Mouse (Mus musculus): ENCODE results near the gene Usp47.
A peak's percentile ranks its signal among the peaks of the same experiment; 100 is the strongest.

Usp47 gene

DNA sequence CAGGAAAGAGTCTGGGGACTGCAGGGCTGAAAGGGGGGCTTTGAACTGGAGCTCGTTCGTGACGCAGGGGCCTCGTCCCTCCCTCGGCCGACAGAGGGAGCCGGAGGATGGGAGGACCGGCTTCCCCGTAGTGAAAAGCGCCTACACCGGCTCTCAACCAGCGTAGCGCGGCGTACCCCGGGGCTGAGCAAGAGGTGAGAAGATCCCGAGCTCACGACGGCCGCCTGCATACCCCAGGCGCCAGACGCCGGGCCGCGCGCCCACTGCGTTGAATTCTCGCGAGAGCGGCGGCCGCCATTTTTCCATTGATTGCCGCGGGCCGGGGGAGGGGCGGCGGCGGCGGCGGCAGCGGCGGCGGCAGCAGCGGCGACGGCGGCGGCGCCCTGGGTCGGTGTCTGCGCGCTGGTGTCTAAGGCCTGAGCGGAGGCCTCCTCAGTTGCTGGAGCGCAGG lies at the start of gene Usp47:
Usp47 (plus strand) TSS at position 355 of the 451 bp plus-strand sequence.
- peak; percentile 87 for DNase-seq (ENCODE audit: low spot score)

DNA sequence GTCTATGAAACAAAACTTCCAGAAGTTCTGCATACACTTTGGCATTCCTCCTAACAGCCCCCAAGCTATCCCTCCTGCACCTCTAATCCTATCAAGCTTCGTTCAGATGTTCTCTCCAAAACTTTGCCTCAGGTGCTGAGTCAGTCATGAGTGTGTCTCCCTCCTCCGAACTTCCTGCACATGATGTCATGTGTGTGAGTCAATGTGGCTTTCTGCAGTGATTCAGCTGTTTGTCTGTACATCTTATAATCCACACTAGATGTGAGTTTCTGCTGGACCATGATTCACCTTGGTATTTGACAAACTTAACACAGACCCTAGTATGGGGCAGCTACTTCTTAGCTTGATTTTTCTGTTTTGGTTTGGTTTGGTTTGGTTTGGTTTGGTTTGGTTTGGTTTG lies 46.9 kb upstream of the Usp47 start:
- DNase-seq (ENCODE audit: low spot score): no peak

DNA sequence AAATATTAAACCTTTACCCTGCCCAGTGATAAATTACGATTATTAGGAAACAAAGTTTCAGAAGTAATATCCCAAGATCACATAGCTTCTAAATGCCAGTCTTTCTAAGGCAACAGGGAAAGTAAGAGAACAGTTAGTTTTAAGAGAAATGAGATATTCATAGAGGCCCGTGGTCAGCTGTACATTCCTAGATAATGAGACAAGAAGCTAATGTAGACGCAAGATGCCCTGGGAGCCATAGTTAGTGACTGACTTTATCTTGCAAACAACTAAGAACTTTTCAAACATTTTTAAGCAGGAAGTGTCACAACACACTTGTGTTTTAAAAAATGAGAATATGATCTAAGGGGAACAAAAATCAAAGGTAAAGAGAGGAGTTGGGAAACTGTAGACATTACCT lies 45.4 kb upstream of the Usp47 start:
- no peak for DNase-seq (ENCODE audit: low spot score)

DNA sequence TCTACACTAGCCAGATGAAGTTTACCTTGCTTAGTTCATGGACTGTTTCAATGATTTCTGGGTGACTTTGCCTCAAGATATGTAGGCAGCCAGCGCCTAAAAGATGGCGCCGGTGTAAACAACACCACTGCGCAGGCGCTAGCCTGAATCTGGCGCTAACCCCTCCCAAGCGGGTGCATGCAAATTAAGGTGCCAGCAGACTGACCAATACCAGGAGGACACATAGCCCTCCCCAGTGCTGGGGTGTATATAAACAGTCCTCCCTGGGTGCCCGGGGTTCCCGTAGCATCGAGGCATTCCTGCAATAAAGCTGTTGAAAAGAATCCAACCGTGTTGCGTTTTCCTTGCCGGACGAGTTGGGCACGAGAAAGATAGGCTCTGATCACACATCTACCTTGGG lies 41.0 kb upstream of the Usp47 start:
- DNase-seq (ENCODE audit: low spot score): no peak

DNA sequence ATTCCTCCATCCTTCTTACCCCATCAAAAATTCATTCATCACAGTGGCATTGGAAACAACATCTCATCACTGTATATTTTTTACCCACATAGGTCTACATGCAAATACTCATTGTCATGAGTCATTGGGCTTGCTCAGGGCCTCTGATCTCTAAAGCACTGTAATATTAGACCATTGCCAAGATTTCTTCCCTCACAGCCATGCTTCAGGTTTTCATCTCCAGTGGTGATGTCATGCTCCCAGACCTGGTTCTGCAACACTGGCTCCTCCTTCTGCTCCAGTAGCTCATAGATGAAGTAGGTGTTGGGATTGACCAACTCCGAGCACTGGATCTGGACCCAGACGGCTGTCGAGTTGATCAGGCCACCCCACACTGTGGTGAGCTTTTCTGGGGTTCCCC lies 38.8 kb upstream of the Usp47 start:
- no peak for DNase-seq (ENCODE audit: low spot score)

DNA sequence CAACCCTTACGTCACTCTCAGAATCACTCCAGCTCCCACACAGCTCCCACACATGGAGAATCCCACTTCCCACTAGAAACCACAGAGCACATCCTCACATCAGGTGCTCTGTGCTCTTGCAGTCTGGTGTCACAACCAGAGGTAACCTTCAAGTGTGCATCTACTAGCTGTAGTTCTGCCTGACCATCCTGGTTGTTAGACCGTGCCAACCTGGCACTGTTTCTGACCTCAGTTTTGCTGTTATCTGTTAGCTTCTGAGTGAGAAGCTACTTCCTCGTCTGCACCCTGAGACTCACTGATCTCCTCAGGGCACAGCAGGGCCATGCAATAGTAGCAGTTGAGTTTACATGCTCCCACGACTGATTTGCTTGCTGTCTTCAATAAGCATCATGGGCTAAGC lies 38.0 kb upstream of the Usp47 start:
- no peak for DNase-seq (ENCODE audit: low spot score)

DNA sequence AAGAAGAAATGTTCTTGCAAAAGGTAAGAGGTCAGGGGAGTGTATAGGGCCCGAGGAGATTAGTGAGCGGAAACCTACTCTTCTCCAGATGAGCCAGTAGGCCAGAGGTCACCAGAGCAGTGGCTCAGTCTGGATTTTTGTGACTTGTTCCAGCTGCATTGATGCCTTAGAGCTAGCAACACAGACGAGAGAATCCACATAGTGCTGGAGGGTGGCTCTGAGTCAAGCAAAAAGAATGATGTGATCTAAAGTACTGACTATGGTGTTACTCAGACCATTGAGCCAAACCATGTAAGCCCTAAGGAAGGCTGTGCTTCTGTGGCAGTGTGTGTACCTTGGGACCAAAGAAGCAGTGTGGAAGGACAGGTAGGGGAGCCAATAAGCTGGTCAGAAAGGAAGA lies 36.4 kb upstream of the Usp47 start:
- DNase-seq (ENCODE audit: low spot score): no peak

DNA sequence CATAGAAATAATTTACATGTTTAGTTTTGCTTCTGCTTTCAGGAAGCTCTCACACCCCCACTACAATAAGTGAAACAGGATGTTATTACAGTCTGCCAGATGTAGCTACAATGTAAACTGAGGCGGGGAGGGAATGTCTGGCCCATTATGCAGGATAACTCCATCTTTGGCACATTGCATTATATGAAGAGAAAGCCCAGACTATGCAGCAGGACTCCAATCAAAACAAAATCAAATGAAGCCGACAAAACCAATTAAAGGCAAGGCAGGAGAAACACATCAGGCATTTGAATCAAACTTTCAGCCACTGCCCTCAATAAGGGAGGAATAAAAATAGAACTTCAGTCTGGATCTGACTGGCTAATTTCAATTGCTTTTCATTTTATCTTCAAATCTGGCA lies 25.9 kb upstream of the Usp47 start:
- no peak for DNase-seq (ENCODE audit: low spot score)

DNA sequence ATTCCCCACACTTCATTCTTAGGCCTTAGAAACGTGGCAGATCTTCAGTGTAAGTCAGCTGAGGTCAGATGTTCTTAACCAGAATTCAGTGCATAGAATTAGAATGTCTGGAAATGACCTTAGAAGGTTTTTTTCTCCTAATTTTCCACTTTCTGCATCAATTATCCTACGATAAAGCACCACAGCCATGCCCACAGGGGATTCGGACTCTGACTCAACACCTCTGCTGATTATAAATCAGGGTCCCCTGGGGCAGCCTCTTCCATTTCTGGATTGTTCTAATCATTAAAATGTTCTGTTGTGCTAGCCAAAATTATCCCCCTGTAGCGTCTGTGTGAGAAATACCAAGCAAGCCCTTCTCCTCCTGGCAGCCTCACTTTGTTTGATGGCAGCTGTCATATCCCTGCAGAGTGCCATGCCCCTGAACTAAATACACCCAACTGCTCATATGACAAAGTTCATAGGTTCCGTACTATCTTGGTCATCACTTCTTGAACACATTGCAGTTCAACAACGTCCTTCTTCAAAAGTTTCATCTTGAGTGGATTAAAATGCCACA lies 24.8 kb upstream of the Usp47 start:
- no peak for DNase-seq (ENCODE audit: low spot score)

DNA sequence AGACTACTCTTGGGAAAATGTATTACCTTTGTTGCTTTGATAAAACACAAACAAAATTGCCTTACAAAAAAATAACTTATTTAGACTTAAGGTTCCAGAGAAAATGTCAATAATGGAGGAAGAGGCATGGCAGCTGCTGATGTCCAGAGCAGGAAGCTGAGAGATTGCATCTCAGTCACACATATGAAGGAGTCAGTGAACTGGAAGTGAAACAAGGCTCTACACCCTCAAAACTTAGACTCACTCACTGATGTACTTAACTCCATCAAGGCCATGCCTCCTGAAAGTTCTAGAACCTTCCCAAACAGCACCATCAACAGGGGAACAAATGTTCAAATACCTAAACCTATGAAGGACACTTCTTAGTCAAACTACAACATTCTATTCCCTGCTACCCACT lies 23.9 kb upstream of the Usp47 start:
- DNase-seq (ENCODE audit: low spot score): no peak

DNA sequence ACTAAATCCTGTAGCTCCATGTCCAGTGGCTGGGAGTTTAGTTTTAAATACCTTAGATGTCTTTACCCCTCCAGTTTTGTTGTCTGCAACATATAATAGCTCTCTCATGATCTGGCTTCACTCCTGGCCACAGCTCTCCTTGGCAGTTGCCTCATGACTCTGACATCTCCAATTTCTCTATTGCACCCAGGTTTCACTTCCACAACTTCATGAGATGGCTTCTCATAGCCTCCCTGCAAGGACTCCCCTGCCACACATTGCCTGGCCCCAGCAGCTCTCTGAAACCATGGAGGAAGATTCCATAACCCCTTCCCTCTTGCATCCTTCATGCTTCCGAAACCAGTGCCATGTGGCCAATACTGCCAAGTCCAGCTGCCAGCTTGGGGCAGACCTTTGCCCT lies 23.1 kb upstream of the Usp47 start:
- DNase-seq (ENCODE audit: low spot score): no peak

DNA sequence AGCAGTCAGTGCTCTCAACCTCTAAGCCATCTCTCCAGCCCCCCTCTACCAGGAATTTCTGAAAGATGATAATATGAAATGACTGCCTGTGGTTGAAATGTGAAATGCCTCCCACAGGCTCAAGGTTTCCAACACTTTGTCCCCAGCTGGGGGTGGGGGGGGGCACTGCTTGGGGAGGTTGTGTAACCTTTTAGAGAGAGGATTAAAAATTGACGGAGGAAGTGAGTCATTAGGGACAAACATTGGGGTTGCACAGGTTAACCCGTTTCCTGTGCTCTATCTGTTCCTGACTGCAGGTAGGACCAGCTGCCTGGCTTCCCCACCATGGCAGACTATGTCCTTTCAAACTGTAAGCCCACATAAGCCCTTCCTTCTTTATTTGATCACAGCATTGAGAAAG lies 12.8 kb upstream of the Usp47 start:
- no peak for DNase-seq (ENCODE audit: low spot score)

DNA sequence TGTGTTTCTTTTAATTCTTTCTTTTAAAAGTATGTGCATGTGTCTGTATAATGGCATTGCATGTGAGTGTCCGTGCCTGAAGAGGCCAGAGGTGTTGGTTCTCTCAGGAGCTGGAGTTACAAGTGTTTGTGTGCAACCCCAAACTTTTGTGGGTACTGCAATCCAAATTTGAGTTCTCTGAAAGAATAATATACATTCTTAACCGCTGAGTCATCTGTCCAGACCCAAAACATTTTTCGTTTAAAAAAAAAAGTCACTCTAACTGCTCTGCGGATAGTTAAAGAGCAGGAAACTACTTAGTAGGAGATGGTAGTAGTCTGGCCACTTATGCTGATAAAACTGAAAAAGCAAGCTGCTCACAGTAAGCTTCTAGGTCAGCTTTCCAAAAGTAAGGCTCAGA lies 12.3 kb upstream of the Usp47 start:
- DNase-seq (ENCODE audit: low spot score): no peak

DNA sequence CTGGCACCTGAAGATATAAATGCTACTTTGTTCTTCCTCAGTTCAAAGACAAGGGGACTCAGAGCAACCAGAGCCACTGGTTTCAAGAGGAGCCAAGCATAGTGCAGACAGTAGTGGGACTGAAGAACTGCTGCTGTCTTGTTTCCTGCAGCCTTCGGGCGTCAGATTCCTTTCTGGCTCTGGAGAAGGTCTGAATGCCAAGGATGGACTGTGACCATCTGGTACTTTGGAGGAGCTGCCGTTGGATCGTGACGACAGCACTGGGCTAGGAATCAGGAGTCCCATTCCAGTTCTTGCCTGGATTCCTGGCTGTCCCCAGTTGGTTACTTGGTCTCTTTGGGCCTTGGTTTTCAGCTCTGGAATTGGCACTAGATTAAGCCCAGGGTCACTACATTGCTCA lies 11.2 kb upstream of the Usp47 start:
- DNase-seq (ENCODE audit: low spot score): no peak

DNA sequence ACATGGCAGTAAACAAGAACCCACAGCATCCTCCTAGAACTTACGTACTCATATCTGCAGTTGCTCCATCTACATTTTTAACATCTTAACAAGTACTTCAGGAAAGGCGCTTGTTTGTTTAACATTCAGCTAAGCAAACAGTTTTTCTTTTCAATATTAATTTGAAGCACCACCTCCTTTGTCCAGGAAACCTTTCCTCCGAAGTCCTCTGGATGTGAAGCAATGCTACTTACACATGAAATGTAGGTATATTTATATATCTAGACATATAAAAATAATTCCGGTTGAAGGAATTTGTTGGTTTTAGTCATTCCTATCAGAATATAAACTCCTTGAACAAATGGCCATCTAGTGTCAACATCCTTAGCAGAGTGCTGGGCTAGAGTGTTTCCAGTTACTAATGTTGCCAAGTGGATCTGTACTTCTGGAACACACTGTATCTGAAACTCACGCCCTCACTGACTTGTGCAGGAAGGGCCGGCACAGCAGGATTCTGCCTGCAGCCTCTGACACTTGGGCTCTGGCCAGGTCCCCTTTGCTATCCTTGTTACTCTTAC lies 10.6 kb upstream of the Usp47 start:
- DNase-seq (ENCODE audit: low spot score): no peak

DNA sequence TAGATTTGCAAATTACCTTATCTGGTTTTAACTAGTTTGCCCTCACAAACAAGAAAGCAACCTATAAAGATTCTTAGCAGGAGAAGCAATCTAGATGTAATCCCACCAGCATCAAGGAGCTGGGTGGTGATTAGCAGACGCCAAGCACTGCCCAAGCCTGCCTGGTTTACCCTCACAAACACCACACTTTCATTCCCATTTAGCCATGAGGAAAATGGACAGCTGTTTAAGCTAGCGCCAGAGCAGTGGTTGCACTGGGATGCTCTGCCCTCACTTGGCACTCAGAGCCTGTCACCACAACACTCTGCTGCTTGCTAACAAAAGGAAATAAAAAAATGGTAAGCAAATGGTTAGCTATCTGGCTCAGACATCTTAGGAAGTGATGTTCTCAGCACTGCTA lies 9.2 kb upstream of the Usp47 start:
- DNase-seq (ENCODE audit: low spot score): no peak

DNA sequence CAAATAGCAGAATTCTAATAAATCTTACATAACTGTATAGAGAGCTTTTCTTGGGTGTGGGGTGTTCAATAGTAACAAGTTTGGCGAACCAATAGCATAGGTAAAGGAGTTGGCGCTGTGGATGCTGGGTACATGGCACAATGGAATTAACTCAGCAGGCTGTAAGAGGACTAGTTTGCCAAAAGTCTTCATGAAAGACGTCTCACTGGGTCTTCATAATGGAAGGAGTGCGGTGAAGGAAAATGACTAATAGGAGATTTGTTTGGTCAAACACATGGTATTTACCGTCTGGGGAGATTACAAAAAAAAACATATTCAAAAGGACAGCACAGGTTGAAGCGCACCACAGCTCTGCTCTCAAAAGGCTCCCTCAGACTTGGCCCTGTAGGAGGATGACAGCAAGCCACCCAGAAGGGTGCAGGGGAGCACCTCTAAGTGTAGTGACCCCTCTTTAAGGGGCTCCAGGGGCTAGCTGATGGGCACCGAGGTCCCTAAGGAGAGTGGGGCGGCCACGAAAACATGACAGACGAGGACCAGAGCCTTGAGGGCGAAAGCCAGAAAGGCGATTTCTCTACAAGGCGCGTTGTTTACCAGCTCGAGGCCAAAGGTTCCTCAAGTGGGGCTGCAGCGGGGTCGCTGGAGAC lies 676 bp upstream of the Usp47 start:
- no peak for DNase-seq (ENCODE audit: low spot score)

DNA sequence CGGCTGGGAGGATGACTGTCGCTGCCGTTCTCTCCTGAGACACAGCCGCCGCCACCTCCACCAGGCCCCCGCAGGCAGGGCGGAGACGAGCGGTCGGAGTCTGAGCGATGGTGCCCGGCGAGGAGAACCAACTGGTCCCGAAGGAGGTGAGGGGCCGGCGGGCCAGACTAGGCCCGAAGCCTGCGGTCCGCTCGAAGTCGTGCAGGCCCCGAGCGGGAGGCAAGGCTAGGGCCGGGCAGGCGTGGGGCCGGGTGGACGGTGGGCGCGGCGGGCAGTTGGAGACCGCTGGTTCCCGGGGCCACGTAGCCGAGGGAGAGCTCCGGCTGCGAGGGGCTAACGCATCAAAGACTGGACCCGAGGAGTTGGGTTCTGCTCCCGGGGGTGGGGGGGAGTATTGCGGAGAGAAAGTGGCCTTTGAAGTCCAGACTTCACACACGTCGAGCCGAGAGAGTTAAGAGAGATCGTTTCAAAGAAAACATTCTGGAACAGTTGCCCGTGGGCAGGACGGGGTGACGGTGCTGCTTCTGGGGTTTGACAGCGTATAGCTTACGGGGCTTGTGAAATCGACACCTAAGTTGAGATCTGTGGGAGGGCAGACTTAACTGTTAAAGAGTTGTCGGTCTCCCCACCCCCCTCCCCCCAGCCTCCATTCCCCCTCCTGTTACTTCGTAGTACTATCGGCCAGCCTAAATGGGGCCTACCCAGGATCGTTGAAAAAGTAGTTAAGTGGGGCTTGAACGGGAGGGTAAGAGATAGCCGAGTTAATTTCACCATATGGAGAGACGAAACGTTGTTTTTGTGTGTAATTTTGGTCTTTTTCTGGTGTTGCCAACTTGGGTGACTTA lies 519 bp downstream of the Usp47 start:
- DNase-seq (ENCODE audit: low spot score): peak; percentile 70

DNA sequence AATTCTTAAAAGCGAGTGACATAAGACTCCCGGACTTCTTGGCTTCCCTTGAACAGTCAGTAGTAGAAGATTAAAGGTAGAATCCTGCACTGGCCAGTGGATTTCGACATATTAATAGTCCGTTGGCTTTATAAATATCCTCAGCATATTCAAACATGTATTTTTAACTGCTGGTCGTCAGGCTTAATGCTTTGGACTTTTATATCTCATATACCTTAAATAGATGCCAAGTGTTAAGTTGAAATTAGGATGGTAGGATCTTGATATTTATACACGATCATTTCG lies 1.1 kb downstream of the Usp47 start:
- no peak for DNase-seq (ENCODE audit: low spot score)

DNA sequence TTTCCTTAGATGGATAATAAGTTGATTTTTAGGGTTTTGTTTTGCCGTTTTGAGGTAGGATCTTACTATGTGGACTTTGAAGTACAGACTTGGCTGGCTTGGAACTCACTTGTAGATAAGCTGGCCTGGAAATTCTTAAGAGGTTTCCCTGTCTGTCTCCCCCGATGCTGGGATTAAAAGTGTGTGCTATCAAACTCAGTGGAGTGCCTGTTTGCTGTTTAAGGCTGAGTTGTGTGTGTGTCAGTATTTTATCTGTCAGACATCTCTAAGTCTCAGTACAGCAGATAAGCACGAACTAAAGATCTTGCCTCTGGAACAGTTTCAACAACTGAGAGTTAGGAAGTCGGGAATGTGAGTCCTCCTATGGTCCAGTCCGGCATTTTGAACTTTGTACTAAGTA lies 1.6 kb downstream of the Usp47 start:
- peak; percentile 71 for DNase-seq (ENCODE audit: low spot score)

DNA sequence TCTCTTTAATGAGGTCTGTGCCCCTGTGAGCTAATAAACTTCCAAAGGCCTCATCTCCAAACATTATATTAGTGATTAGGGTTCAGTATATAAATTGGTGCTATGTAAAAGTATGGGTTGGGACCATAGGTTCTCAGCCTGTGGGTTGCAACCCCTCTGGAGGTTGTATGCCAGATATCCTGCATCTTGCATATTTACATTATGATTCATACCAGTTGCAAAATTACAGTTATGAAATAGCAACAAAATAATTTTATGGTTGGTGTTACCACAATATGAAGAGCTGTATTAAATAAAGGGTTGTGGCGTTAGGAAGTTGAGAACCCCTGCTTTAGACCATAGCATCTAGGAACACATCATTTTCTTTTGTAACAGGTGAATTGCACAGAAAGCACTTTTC lies 7.3 kb downstream of the Usp47 start:
- DNase-seq (ENCODE audit: low spot score): no peak

DNA sequence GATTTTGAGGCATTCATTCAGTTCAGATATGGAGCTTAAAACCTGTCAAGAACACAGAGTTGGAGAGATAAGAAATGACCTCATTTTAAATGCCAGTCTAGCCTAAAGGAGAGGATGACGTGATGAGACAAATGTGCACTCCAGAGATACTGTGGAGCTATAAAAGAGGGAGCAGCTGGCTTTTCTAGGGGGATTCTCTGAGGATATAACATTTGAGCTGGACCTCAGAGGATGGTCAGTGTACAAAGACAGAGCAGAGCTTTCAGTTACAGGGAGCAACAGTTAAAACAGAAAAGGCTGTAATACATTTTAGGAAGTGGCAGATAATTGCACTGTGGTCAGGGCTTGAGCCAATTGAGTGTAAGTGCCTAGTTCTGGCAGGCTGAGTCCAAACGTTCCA lies 12.5 kb downstream of the Usp47 start:
- no peak for DNase-seq (ENCODE audit: low spot score)

DNA sequence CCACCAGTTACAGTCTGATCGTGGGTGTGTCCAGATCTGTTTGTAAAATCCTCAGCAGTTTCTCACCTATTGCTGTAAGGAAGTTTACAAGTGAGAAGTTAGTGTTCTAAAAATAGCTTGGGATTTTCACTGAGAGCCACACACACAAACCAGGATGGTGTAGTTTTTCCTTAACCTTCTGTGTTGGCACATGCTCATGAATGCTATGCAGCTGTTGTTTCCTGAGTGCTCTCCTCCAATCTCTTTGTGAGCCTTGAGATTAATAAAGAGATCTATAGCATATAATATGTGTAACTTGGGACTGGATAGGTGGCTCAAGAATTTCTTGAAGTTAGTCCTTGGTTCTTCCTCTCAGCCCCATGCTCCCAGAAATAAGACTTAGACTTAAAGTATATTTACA lies 13.3 kb downstream of the Usp47 start:
- no peak for DNase-seq (ENCODE audit: low spot score)

All from yolk sac, embryonic 10.5 days (tissue).